Mouse (Mus musculus): Measurements from ENCODE around the gene Abat. TPM values are rescaled to one million over a fixed set of nuclear protein-coding genes. Genes with fewer than 3 reads are reported as not detected.

Gene Abat
- polyA plus RNA-seq, 1 experiment from 2014 or later: 18.1 TPM

GRCm38 (mm10) chr16:8504271-8504670 lies 9.0 kb upstream of the Abat start:
- Histone ChIP-seq H3K4me3 (ENCODE audit: low read depth, low read length) (no peak overlapping the region), H3K4me1 (ENCODE audit: control insufficient read depth, insufficient read depth, low read length) (no peaks in the 10 kb centered on the region), H3K27me3 (ENCODE audit: control insufficient read depth, insufficient read depth, low read length) (no peaks in the 10 kb centered on the region), H3K9me3 (ENCODE audit: control insufficient read depth, low read length) (no peaks in the 10 kb centered on the region), H3K27ac (ENCODE audit: low read depth, low read length) (no peak overlapping the region), H3K9ac (ENCODE audit: low read length) (no peak overlapping the region), H3K4me2 (no peak overlapping the region), H3K36me3 (ENCODE audit: control insufficient read depth, insufficient read depth, low read length) (no peaks in the 10 kb centered on the region)
- ATAC-seq (ENCODE audit: low FRiP score) (no peak), DNase-seq (ENCODE audit: low spot score, missing footprints) (no peak)
- WGBS: 73% methylated on average over 2 of the region's 2 CpGs

- ATAC-seq (ENCODE audit: low FRiP score): no peak
- H3K9me3 ChIP-seq (ENCODE audit: control insufficient read depth, low read length): no peaks in the 10 kb centered on the region
- no peak overlapping the region for H3K4me3 ChIP-seq (ENCODE audit: low read depth, low read length)
- peaks cover 6% of the 10 kb centered on the region; the same call in 1 of the 2 replicates for H3K4me1 ChIP-seq (ENCODE audit: control insufficient read depth, insufficient read depth, low read length)
- no peak for DNase-seq (ENCODE audit: low spot score, missing footprints)
- H3K27me3 ChIP-seq (ENCODE audit: control insufficient read depth, insufficient read depth, low read length): peaks cover 4% of the 10 kb centered on the region; the same call in 1 of the 2 replicates
- H3K4me2 ChIP-seq: no peak overlapping the region
- no peak overlapping the region for H3K27ac ChIP-seq (ENCODE audit: low read depth, low read length)
- H3K9ac ChIP-seq (ENCODE audit: low read length): no peak overlapping the region
- WGBS: 64% methylated on average over 5 of the region's 5 CpGs
- no peaks in the 10 kb centered on the region for H3K36me3 ChIP-seq (ENCODE audit: control insufficient read depth, insufficient read depth, low read length)
These were observed 3.3 kb upstream of the Abat start for GRCm38 (mm10) chr16:8509894-8510293.

- no peaks in the 10 kb centered on the region for H3K36me3 ChIP-seq (ENCODE audit: control insufficient read depth, insufficient read depth, low read length)
- H3K4me2 ChIP-seq: peak overlapping the region; percentile 76
- no peaks in the 10 kb centered on the region for H3K9me3 ChIP-seq (ENCODE audit: control insufficient read depth, low read length)
- H3K9ac ChIP-seq (ENCODE audit: low read length): peak overlapping the region; percentile 17; the same call in 1 of the 2 replicates
- WGBS: 2% methylated on average over 5 of the region's 5 CpGs
- 0 out of 2 replicates have a peak overlapping the region, but pooled peaks have one; percentile 2 for H3K4me3 ChIP-seq (ENCODE audit: low read depth, low read length)
- no peak overlapping the region for H3K27ac ChIP-seq (ENCODE audit: low read depth, low read length)
- ATAC-seq (ENCODE audit: low FRiP score) (no peak; the same call in 1 of the 2 replicates), DNase-seq (ENCODE audit: low spot score, missing footprints) (no peak)
- peaks cover 6% of the 10 kb centered on the region; the same call in 1 of the 2 replicates for H3K4me1 ChIP-seq (ENCODE audit: control insufficient read depth, insufficient read depth, low read length)
- H3K27me3 ChIP-seq (ENCODE audit: control insufficient read depth, insufficient read depth, low read length): peaks cover 4% of the 10 kb centered on the region
These were observed 399 bp upstream of the Abat start for GRCm38 (mm10) chr16:8512830-8513229.

GRCm38 (mm10) chr16:8514180-8514579 lies 951 bp downstream of the Abat start:
- Histone ChIP-seq H3K27me3 (ENCODE audit: control insufficient read depth, insufficient read depth, low read length) (peaks cover 4% of the 10 kb centered on the region), H3K4me3 (ENCODE audit: low read depth, low read length) (peak overlapping the region; percentile 37), H3K9ac (ENCODE audit: low read length) (peak overlapping the region; percentile 13; the same call in 1 of the 2 replicates), H3K9me3 (ENCODE audit: control insufficient read depth, low read length) (no peaks in the 10 kb centered on the region), H3K36me3 (ENCODE audit: control insufficient read depth, insufficient read depth, low read length) (no peaks in the 10 kb centered on the region), H3K4me2 (peak overlapping the region; percentile 76), H3K27ac (ENCODE audit: low read depth, low read length) (no peak overlapping the region), H3K4me1 (ENCODE audit: control insufficient read depth, insufficient read depth, low read length) (peaks cover 6% of the 10 kb centered on the region; the same call in 1 of the 2 replicates)
- no peak for ATAC-seq (ENCODE audit: low FRiP score)
- WGBS: 41% methylated on average over 4 of the region's 4 CpGs
- no peak for DNase-seq (ENCODE audit: low spot score, missing footprints)

GRCm38 (mm10) chr16:8520525-8520924 lies 7.3 kb downstream of the Abat start:
- Histone ChIP-seq H3K27me3 (ENCODE audit: control insufficient read depth, insufficient read depth, low read length) (no peaks in the 10 kb centered on the region), H3K4me2 (no peak overlapping the region), H3K9ac (ENCODE audit: low read length) (no peak overlapping the region), H3K4me3 (ENCODE audit: low read depth, low read length) (no peak overlapping the region), H3K4me1 (ENCODE audit: control insufficient read depth, insufficient read depth, low read length) (peaks cover 6% of the 10 kb centered on the region), H3K27ac (ENCODE audit: low read depth, low read length) (no peak overlapping the region), H3K36me3 (ENCODE audit: control insufficient read depth, insufficient read depth, low read length) (no peaks in the 10 kb centered on the region), H3K9me3 (ENCODE audit: control insufficient read depth, low read length) (no peaks in the 10 kb centered on the region)
- ATAC-seq (ENCODE audit: low FRiP score) (no peak), DNase-seq (ENCODE audit: low spot score, missing footprints) (no peak)
- WGBS: 71% methylated on average over 5 of the region's 5 CpGs

- WGBS: 77% methylated on average over 4 of the region's 4 CpGs
- H3K9me3 ChIP-seq (ENCODE audit: control insufficient read depth, low read length): no peaks in the 10 kb centered on the region
- H3K4me1 ChIP-seq (ENCODE audit: control insufficient read depth, insufficient read depth, low read length): peaks cover 6% of the 10 kb centered on the region
- no peak overlapping the region for H3K4me2 ChIP-seq
- ATAC-seq (ENCODE audit: low FRiP score) (no peak), DNase-seq (ENCODE audit: low spot score, missing footprints) (no peak)
- no peak overlapping the region for H3K4me3 ChIP-seq (ENCODE audit: low read depth, low read length)
- H3K36me3 ChIP-seq (ENCODE audit: control insufficient read depth, insufficient read depth, low read length): no peaks in the 10 kb centered on the region
- no peaks in the 10 kb centered on the region for H3K27me3 ChIP-seq (ENCODE audit: control insufficient read depth, insufficient read depth, low read length)
- H3K9ac ChIP-seq (ENCODE audit: low read length): no peak overlapping the region
- no peak overlapping the region for H3K27ac ChIP-seq (ENCODE audit: low read depth, low read length)
These were observed 8.1 kb downstream of the Abat start for GRCm38 (mm10) chr16:8521322-8521721.

- Histone ChIP-seq H3K9me3 (ENCODE audit: control insufficient read depth, low read length) (no peaks in the 10 kb centered on the region), H3K4me3 (ENCODE audit: low read depth, low read length) (no peak overlapping the region), H3K27ac (ENCODE audit: low read depth, low read length) (no peak overlapping the region), H3K36me3 (ENCODE audit: control insufficient read depth, insufficient read depth, low read length) (no peaks in the 10 kb centered on the region), H3K4me1 (ENCODE audit: control insufficient read depth, insufficient read depth, low read length) (peaks cover 6% of the 10 kb centered on the region), H3K9ac (ENCODE audit: low read length) (peak overlapping the region; percentile 20; the same call in 1 of the 2 replicates), H3K4me2 (no peak overlapping the region), H3K27me3 (ENCODE audit: control insufficient read depth, insufficient read depth, low read length) (no peaks in the 10 kb centered on the region)
- ATAC-seq (ENCODE audit: low FRiP score): peak; percentile 71; the same call in 1 of the 2 replicates
- peak; percentile 86 for DNase-seq (ENCODE audit: low spot score, missing footprints)
- WGBS: 43% methylated on average over 11 of the region's 11 CpGs
These were observed 10.4 kb downstream of the Abat start for GRCm38 (mm10) chr16:8523480-8524144.

GRCm38 (mm10) chr16:8524163-8524847 lies 11.1 kb downstream of the Abat start:
- no peak overlapping the region; the same call in 1 of the 2 replicates for H3K9ac ChIP-seq (ENCODE audit: low read length)

GRCm38 (mm10) chr16:8525293-8525692 lies 12.1 kb downstream of the Abat start:
- Histone ChIP-seq H3K4me3 (ENCODE audit: low read depth, low read length) (no peak overlapping the region), H3K4me2 (no peak overlapping the region), H3K27ac (ENCODE audit: low read depth, low read length) (no peak overlapping the region), H3K27me3 (ENCODE audit: control insufficient read depth, insufficient read depth, low read length) (no peaks in the 10 kb centered on the region), H3K4me1 (ENCODE audit: control insufficient read depth, insufficient read depth, low read length) (peaks cover 6% of the 10 kb centered on the region), H3K36me3 (ENCODE audit: control insufficient read depth, insufficient read depth, low read length) (no peaks in the 10 kb centered on the region), H3K9ac (ENCODE audit: low read length) (no peak overlapping the region), H3K9me3 (ENCODE audit: control insufficient read depth, low read length) (no peaks in the 10 kb centered on the region)
- DNase-seq (ENCODE audit: low spot score, missing footprints) (peak; percentile 57), ATAC-seq (ENCODE audit: low FRiP score) (no peak)
- WGBS: 71% methylated on average over 3 of the region's 3 CpGs

More at GRCm38 (mm10) chr16:8524163-8524847, 11.1 kb downstream of the Abat start:
- WGBS: 72% methylated on average over 16 of the region's 16 CpGs
- DNase-seq (ENCODE audit: low spot score, missing footprints) (peak; percentile 84), ATAC-seq (ENCODE audit: low FRiP score) (peak; percentile 11; the same call in 1 of the 2 replicates)
- H3K9me3 ChIP-seq (ENCODE audit: control insufficient read depth, low read length): no peaks in the 10 kb centered on the region
- H3K4me3 ChIP-seq (ENCODE audit: low read depth, low read length): no peak overlapping the region
- no peaks in the 10 kb centered on the region for H3K36me3 ChIP-seq (ENCODE audit: control insufficient read depth, insufficient read depth, low read length)
- H3K27me3 ChIP-seq (ENCODE audit: control insufficient read depth, insufficient read depth, low read length): no peaks in the 10 kb centered on the region
- H3K27ac ChIP-seq (ENCODE audit: low read depth, low read length): no peak overlapping the region
- no peak overlapping the region for H3K4me2 ChIP-seq
- H3K4me1 ChIP-seq (ENCODE audit: control insufficient read depth, insufficient read depth, low read length): peaks cover 6% of the 10 kb centered on the region
